Mouse (Mus musculus): ENCODE measurements at regions not wholly inside any gene's neighbourhood (a gene's known extent, or its start where the extent isn't known, plus 50 kb on each side); places are given as distances from the start of the nearest gene placed in this dataset.

- DNase-seq, result no peak
- intact Hi-C loops (cut with DNase I), result no loop called here
These were observed 175.6 kb downstream of the Rnf144b start for GRCm38 (mm10) chr13:47298010-47298409.

GRCm38 (mm10) chr13:47300486-47300885 lies 178.0 kb downstream of the Rnf144b start:
- no peak for DNase-seq
- intact Hi-C loops (cut with DNase I), result loop anchor here (5.0 kb wide), 1 partner anchor 1162 kb away; no protein-coding TSS in a partner anchor

- intact Hi-C loops (cut with DNase I), result loop anchor here (5.0 kb wide), 1 partner anchor 1161 kb away; no protein-coding TSS in a partner anchor
These were observed 178.6 kb downstream of the Rnf144b start for GRCm38 (mm10) chr13:47301070-47301469.

GRCm38 (mm10) chr13:47309492-47309891 lies 187.0 kb downstream of the Rnf144b start:
- intact Hi-C loops (cut with DNase I), result no loop called here
- DNase-seq, result no peak

More at GRCm38 (mm10) chr13:47301070-47301469, 178.6 kb downstream of the Rnf144b start:
- peak; percentile 25 for DNase-seq

GRCm38 (mm10) chr13:47310751-47311202 lies 188.3 kb downstream of the Rnf144b start:
- intact Hi-C loops (cut with DNase I), result loop anchor here (10.0 kb wide), 1 partner anchor 954 kb away; the partner anchor contains the start of gene Id4
- no peak for DNase-seq

- no peak for DNase-seq
- intact Hi-C loops (cut with DNase I), result loop anchor here (10.0 kb wide), 1 partner anchor 945 kb away; the partner anchor contains the start of gene Id4
These were observed 197.1 kb downstream of the Rnf144b start for GRCm38 (mm10) chr13:47319549-47319948.

GRCm38 (mm10) chr13:47321876-47322275 lies 199.4 kb downstream of the Rnf144b start:
- intact Hi-C loops (cut with DNase I), result no loop called here
- DNase-seq, result no peak

- peak; percentile 20 for DNase-seq
- intact Hi-C loops (cut with DNase I), result no loop called here
These were observed 213.7 kb downstream of the Rnf144b start for GRCm38 (mm10) chr13:47335996-47336684.

DNA sequence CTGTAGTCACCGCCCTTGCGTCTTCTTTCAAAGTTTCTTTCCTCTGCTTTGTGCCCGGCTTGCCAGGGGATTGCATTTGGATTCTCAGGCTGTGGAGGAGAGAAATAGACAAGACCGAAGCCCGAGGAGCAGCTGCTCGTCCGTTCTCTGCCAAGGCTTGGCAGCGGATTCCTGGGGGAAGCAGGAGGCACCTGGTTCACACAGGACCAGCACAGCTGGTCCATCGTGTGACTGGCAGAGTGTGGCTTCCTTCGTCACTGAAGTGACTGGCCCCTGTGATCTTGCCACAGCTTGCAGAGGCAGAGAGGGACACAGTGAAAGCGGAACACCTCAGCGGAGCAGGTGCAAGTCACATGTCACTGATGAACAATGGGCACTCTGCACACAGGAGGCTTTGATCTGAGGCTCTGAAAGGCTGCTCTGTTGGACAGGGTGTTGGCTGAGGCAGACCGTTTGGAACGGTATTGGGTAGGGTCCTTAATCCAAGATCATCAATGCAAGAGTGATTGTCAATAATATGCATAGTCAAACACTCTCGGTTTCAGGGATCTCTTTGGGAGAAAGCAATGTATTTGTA lies 214.5 kb downstream of the Rnf144b start:
- peak; percentile 93 for DNase-seq
- intact Hi-C loops (cut with DNase I), result no loop called here

DNA sequence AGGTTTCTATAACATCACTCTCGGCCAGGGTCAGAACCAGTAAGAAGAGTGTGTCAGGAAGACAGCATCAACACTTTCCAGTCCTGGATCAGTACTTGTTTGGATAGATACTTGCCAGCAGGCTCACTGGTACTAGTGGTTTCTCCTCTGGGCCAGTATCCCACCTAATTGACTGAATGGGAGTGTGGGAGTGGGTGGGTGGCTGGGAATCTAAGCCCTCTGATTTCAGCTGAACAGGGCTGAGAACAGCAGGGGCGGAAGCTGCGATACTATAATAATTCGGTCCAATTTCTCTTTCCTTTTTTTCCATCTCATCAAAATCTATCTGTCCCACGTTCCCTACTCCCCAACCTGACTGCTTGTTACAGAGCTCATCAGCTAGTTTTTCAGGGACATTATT lies 217.0 kb downstream of the Rnf144b start:
- intact Hi-C loops (cut with DNase I), result no loop called here
- no peak for DNase-seq

DNA sequence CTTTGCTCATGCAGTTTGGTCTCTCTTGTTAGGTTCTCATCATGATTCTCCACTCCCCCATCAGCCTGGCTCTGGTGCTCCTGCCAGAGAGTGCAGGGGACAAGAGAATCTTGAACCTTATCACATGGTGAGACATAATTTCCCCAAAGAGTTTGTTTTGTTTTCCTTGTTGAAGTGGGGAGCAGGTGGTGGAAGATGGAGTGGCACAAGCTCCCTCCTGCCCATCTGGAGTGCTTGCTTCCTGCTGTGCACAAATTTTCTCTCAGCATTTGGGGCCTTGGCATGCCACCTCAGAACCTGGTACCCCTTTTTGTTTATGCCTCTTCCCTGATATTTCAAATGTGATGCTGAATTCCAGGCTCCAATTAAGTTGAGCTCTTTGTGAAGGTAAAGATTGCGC lies 219.9 kb downstream of the Rnf144b start:
- intact Hi-C loops (cut with DNase I), result no loop called here

GRCm38 (mm10) chr13:47345576-47345975 lies 223.1 kb downstream of the Rnf144b start:
- intact Hi-C loops (cut with DNase I), result loop anchor here (5.0 kb wide), 1 partner anchor 1122 kb away; no protein-coding TSS in a partner anchor

More for the DNA sequence above, 219.9 kb downstream of the Rnf144b start:
- DNase-seq, result peak; percentile 36

GRCm38 (mm10) chr13:47347835-47348234 lies 225.4 kb downstream of the Rnf144b start:
- no peak for DNase-seq
- intact Hi-C loops (cut with DNase I), result loop anchor here (5.0 kb wide), 1 partner anchor 1119 kb away; no protein-coding TSS in a partner anchor

More at GRCm38 (mm10) chr13:47345576-47345975, 223.1 kb downstream of the Rnf144b start:
- DNase-seq, result peak; percentile 27

DNA sequence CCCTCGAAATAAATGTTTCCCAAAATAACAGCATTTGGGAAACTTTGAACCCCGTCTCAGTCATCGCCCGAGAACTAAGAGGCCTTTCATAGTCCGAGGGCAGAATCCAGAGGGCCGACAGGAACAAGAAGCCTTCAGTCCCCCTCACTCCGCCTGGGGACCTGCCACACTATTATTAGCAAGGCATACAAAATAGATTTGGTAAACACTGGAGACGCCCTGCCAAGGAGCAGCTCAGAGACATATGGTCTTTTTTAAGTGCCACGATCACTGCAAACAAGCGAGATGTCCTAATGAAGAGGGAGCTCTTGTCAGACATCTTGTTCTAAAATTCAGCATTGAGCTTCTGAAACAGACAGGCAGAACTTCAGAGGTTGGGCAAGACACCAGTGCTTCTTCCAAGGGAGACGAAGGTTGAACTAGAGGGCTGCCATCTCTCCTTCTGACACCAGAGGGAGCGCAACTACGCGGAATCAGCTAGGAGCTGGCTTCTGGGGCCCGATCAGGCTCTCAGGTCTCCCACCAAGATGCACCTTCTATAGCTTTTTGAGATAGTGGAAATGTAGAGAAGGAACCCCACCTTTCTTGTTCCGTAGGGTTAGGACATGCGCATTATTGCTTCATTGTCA lies 226.2 kb downstream of the Rnf144b start:
- intact Hi-C loops (cut with DNase I), result loop anchor here (5.0 kb wide), 1 partner anchor 1119 kb away; no protein-coding TSS in a partner anchor

DNA sequence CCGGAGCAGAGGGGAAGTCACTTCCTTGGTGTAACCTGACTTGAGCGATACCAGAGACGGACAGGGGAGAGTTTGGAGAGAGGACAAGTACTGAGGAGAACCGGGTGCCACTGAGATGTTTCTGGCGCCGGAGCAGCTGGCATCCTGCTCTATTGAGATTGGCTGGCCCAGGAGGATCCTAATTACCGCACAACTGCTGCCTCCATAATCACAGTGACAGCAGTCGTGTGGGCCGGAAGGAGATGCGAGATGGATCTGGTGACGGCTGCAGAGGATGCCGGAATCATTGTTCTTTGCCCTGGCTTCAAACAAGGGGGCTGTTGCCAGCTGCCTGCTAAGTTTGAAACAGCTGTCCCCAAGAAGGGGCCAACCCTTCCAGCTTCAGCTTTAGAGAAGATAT lies 232.0 kb downstream of the Rnf144b start:
- intact Hi-C loops (cut with DNase I), result no loop called here
- peak; percentile 81 for DNase-seq

More for the DNA sequence above, 226.2 kb downstream of the Rnf144b start:
- peak; percentile 88 for DNase-seq

DNA sequence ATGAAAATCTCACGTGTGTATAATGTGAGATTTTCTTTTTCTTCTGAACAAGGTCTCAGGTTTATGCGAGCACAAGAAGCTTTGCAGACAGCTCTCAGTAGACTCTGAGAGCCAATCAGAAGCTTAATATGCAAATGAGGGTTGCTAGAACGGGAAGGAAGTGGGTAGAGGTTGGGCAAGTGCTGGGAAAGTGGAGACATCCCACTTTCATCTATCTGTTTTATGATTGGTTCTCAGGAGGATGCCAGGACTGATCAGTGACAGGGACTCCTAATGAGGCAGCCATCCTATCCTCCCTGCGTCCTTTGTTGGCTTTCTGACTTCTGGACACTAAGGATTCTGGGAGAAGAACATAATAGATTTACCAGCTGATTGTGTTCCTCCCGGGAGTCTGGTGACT lies 232.7 kb downstream of the Rnf144b start:
- intact Hi-C loops (cut with DNase I), result no loop called here
- no peak for DNase-seq

DNA sequence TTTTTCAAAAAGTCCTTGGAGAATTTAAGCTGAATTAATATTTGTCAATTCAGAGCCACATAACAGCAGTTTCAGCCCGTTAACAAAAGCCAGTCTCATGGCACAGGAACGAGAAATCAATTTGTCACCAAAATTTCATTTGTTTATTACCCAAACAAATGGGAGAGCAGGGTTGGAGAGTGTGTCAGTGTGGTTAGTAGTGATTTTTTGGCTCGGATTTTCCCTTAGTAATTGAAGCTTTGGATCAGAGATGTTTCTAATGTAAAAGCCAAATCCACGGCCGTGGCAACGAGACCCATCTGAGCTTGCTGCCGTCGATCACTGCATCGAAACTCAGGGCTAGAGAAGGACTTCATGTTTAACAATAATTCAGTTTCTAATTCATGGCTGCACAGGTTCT lies 236.5 kb downstream of the Rnf144b start:
- intact Hi-C loops (cut with DNase I), result no loop called here
- DNase-seq, result no peak

DNA sequence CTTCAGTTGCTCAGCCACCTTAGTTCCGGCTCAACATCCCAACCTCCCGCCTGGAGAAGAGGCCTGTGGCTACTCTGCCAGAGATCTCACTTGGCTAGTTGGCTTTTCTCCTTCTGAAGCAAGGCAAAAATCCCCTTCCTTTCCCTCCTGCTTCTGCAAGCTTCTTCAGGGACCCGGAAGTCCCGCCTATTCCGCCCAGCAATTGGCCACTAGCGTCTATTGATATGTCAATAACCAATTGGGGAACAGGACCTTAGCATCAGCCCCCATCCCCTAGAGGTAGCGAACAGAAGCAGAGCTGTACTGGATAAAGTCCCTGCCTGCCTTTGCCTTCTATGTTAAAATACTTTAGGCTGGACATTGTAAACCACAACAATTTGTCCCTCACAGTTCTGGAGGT lies 243.3 kb downstream of the Rnf144b start:
- intact Hi-C loops (cut with DNase I), result no loop called here
- peak; percentile 12 for DNase-seq

DNA sequence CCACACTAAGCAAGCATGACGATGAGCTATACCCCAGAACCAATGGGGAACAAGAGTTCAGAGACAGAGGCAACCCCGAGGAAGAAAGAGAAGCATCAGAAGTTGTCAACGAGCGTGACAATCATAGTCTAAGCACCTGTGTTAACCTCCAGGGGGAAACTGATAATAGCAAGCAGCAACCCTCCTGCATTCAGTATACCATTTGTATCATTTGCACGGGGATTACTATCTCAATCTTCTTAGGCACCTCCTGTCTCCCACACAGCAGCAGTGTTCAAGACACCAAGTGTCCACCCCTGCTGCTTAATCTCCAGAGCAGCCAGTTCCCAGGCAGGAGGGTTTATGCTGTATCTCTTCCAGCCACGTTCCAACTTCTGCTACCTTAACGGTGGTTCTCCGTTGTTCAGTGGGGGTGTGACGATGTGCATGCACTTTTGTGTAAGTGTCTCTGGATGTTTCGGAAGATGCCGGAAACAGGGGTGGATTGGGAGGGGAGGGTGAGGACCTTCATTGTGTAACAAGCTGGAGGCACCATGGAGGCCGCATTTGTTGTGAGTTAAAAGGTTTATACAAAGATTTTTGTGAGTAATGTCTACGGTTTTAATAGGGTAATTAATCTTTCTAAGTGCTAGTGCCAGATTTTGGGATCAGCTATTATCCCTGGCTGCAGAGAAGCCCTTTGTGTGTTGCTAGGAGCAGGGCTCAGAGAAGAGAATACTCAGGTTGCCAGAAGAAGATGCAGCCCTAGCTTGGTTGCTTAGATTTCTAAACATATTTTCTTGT lies 245.8 kb downstream of the Rnf144b start:
- DNase-seq, result no peak
- intact Hi-C loops (cut with DNase I), result no loop called here

GRCm38 (mm10) chr13:47374583-47374982 lies 252.1 kb downstream of the Rnf144b start:
- intact Hi-C loops (cut with DNase I), result no loop called here
- DNase-seq, result peak; percentile 14
